Mouse (Mus musculus) frontal cortex, adult 2 months (tissue): ENCODE results near the gene Fpr3. TPM values are rescaled to one million over a fixed set of nuclear protein-coding genes. Genes with fewer than 3 reads are reported as not detected.
"Not testable (repeated sequence)": the region's sequence is repeated elsewhere in the genome, so short reads cannot be mapped to it uniquely, and the experiment has no call there.

Experiments
- DNase-seq, 2 experiments: peaks; one replicate each; pipeline ENCODE4 v3.0.0; 2022; ENCODE audit warnings: low spot score in 1 of 2; ENCODE audit errors: extremely low spot score in 1 of 2
- polyA plus RNA-seq: library from polyadenylated mRNA; depleted of rRNA; stranded (reverse); fragments of >200 nt; gene quantifications from 2 replicates; pipeline ENCODE4 v1.2.3, GENCODE M21; 2012; rRNA removed

The Fpr3 gene
- not detected in 2 replicates for polyA plus RNA-seq

DNA sequence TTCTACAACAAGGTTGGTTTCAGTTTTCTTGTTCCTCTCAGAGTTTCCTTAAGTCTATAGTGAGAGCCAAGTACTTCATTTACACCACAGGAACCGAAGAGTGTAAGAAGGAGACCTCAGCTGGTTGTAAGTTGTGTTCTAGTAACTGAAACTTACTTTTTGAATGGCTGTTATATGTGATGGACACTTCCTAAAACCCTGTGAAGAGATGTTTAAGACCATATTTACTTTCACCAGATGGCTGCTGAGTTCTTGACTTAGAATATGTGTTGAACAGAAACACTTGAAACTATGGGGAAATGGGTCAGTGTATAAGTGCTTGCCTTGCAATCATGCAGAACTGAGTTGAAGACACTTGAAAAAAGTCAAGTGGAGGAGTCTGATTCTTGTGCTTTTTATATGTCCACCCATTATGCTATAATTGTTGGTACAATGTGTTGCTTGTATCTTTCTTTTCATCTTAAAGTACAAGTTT, at the start of gene Fpr3, which contains the start of gene Fpr2:
Gene Fpr3 (plus strand): TSS at position 79 of the 475 bp plus-strand sequence.
Gene Fpr2 (plus strand): TSS at position 51 of the 475 bp plus-strand sequence.
- peak in 1 of 2 experiments; percentile 2 for DNase-seq

GRCm38 (mm10) chr17:17837919-17838701, 49.5 kb upstream of the Fpr3 start:
- DNase-seq: peak; percentile 97

DNA sequence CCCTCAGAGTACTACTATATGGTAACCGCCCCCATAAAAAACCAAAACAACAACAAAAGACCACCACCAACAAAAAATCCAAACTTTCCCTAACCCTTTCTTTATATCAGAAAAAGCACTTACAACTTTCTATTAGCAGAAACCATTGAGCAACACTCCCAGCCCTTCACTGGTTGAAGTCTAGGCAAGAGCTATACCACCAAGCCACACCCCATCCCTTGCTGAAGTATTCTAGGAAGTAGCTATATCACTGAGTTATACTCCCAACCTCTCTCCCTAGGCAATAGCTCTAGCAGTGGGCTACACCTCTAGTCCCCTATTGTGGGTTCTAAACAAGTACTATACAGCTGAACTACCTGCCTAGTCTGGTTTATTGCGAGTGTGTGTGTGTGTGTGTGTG, 48.4 kb upstream of the Fpr3 start:
- no peak for DNase-seq

- DNase-seq: no peak
Measured at GRCm38 (mm10) chr17:17840796-17841195, 46.9 kb upstream of the Fpr3 start.

GRCm38 (mm10) chr17:17843534-17844261, 44.0 kb upstream of the Fpr3 start:
- DNase-seq: no peak

- not testable (repeated sequence) for DNase-seq
Measured at GRCm38 (mm10) chr17:17844606-17845005, 43.0 kb upstream of the Fpr3 start.

- DNase-seq: peak in 1 of 2 experiments; percentile 62
Measured at GRCm38 (mm10) chr17:17845187-17846027, 42.2 kb upstream of the Fpr3 start.

DNA sequence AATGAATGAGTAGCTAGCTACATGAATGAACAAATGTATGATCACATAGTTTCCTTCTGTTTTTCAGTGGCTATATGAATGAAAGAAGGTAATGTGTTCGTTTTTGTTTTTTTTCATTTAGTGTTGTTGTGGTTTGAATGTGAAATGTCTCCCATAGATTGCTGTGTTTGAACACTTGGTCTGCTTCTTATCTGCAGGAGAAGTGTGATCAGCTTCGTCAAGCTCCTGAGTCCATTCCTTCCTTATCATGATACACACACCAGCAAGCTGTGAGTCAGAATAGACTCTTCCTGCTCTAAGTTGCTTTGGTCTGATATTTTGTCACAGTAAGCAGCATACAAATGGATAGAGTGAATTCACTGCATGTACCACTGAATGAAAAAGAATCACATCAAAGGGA, 38.7 kb upstream of the Fpr3 start:
- DNase-seq: no peak

DNA sequence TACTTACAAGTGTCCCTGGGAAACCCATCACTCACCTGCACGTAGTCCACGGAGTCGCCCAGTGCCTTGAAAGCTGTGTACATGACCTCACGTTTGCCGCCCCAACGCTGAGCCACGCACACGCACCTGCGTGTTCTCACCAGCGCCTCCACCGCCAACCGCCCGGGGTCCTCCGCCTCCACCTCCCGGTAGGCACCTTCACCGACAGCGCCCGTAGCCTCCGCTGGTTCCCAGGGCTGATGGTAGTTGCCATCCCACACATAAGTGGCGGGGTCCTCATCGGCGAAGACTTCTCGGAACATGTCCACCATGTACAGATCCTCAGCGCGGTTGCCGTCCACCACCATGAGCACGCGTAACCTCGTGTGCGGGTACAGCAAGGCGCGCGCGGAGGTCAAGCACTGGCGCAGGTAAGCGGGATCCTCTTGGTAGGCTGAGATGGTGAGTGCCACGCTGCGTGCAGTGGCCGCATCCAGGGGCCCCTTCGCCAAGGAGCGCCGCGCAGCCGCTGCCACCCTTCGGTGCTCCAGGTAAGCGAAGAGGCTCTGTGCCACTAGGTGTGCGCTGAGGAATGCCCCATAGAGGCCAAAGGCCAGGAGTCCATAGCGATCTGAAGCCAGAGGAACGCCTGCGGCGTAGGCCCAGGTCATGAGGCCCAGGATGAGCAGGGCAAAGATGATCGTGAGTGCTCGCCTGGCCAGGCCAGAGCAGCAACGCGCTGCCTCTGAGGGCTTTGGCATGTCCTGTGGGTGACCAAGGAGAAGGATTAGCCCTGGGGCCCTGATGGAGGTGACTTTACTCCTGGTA, 37.5 kb upstream of the Fpr3 start:
- DNase-seq: no peak

DNA sequence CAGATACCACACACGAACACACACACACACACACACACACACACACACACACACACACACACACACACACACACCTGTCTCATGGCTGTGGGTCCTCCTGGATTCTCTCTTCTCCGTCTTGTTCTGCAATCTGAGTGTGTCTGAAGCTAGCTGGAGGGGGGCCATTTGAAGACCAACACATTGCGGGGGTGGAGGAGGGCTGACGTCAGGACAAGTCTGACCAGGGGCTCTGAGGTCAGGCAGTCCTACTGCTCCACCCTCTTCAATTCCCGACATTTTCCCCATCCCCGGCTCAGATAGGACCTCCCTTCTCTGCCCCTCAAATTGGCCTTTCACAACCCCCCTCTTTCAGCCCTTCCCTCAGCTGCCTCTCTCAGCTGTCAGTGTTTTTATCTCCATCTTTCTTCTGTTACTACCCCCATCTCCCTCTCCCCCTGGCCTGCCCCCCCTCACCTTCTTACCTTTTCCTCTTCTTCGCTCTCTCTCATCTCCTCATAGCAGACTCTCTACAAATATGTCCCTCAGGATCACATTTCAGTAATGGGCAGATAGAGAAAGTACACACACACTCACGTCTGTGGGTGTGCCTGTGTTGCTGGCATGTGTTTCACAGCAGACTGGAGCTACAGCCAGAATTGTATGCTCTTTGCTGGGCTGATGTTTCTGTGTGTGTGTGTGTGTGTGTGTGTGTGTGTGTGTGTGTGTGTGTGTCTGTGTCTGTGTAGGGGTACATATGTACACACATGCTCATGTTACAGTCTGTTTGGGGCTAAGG, 32.4 kb upstream of the Fpr3 start, which contains the start of gene Has1:
Gene Has1 (minus strand): TSS at position 142 of the 775 bp plus-strand sequence.
- DNase-seq: no peak

- DNase-seq: no peak
Measured at GRCm38 (mm10) chr17:17856612-17857011, 31.0 kb upstream of the Fpr3 start.

GRCm38 (mm10) chr17:17857446-17857845, 30.2 kb upstream of the Fpr3 start:
- DNase-seq: no peak

GRCm38 (mm10) chr17:17860110-17860509, 27.5 kb upstream of the Fpr3 start:
- DNase-seq: no peak

DNA sequence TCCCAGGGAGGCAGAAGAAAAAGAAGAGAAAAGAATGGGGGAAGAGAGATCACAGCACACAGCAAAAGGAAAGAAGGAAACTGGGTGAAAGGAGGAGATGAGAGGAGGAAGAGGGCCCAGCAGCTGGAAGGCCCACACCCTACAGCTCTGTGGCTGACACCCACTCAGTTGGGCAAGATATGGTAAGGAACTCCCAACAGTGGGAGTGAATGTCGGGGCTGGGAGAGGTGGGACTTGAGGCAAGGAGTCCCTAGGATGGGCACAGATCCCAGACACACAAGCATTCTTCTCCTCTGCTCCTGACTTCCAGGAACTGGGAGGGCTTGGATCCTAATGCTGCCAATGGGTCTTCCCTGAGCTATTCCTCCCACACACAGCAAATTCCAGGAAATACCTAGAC, 25.3 kb upstream of the Fpr3 start:
- no peak for DNase-seq

GRCm38 (mm10) chr17:17865168-17865567, 22.5 kb upstream of the Fpr3 start:
- DNase-seq: no peak

- peak in 1 of 2 experiments; percentile 22 for DNase-seq
Measured at GRCm38 (mm10) chr17:17866801-17867469, 20.7 kb upstream of the Fpr3 start.

DNA sequence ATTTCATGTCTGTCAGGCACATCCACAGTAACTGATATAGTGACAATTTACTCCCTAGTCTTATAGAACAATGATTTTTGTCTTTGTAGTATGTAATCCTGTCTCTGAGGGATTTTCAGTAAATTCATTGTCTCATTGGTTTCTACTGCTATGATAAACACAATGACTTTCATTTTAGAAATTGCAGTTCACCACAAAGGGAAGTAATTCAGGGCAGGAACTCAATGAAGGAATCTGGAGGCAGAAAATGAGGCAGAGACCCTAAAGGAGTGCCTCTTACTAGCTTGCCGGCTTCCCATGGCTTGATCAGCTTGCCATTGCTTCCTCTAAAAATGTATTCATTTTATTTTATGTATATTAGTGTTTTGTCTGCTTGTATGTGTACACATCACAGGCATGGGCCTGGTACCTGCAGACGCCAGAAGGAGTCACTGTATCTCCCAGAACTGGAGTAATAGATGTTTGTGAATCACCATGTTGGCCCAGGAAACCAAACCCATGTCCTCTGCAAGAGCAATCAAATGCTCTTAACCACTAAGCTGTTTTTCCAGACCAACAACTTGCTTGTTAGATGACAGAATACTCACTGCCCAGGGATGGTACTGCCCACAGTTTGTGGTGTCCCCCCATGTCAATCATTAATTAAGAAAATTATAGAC, 16.6 kb upstream of the Fpr3 start:
- no peak for DNase-seq

GRCm38 (mm10) chr17:17871697-17872096, 16.0 kb upstream of the Fpr3 start:
- no peak for DNase-seq
